Mouse (Mus musculus) stomach, embryonic 16.5 days (tissue): ENCODE measurements around the gene Zfp866. TPM values are rescaled to one million over a fixed set of nuclear protein-coding genes. Genes with fewer than 3 reads are reported as not detected.
A peak's percentile ranks its signal among the peaks of the same experiment; 100 is the strongest.

Source experiments
- ATAC-seq: fragments of 200-750 bp; cut with Nextera tagmentation; 2 replicates; pipeline ENCODE4 v1.8.0; 2017; ENCODE audit warnings: moderate number of reproducible peaks, moderate TSS enrichment; ENCODE audit not compliant: insufficient read depth, low FRiP score
- H3K27ac ChIP-seq: fragments of 300-500 bp; sonication (generic); 2 replicates; pipeline ENCODE4 v1.5.1; 2014; ENCODE audit warnings: low read length
- H3K27me3 ChIP-seq: fragments of 300-500 bp; sonication (generic); 2 replicates; pipeline ENCODE4 v1.6.1; 2014; ENCODE audit warnings: low read length, control low read depth, mixed read lengths; ENCODE audit not compliant: control insufficient read depth, insufficient read depth
- H3K36me3 ChIP-seq: fragments of 300-500 bp; sonication (generic); 2 replicates; pipeline ENCODE4 v1.6.1; 2014; ENCODE audit warnings: low read length; ENCODE audit not compliant: control insufficient read depth, insufficient read depth
- H3K4me1 ChIP-seq: fragments of 300-500 bp; sonication (generic); 2 replicates; pipeline ENCODE4 v1.6.1; 2014; ENCODE audit warnings: low read length, control low read depth, mixed read lengths; ENCODE audit not compliant: control insufficient read depth, insufficient read depth
- H3K4me2 ChIP-seq: fragments of 300-500 bp; sonication (generic); 2 replicates; pipeline ENCODE4 v1.6.1; 2014; ENCODE audit warnings: low read depth, low read length, mixed read lengths
- H3K4me3 ChIP-seq: fragments of 300-500 bp; sonication (generic); replicated peaks from 2 replicates; pipeline ENCODE4 v1.5.1; 2014; ENCODE audit warnings: mild to moderate bottlenecking, low read length
- H3K9ac ChIP-seq: fragments of 300-500 bp; sonication (generic); 2 replicates; pipeline ENCODE4 v1.6.1; 2014; ENCODE audit warnings: low read length
- H3K9me3 ChIP-seq: fragments of 300-500 bp; sonication (generic); replicated peaks from 2 replicates; pipeline ENCODE4 v1.6.1; 2016; ENCODE audit warnings: low read length, control low read depth; ENCODE audit not compliant: control insufficient read depth
- WGBS: fragments of 180-500 bp; shearing (Covaris S2); extraction: QIAGEN DNeasy Blood & Tissue Kit; methylation state at CpG from one replicate; pipeline ENCODE4 v1.1.7; 2014; 5-methylcytosine and 5-hydroxymethylcytosine counted together
- polyA plus RNA-seq: library from polyadenylated mRNA; unstranded; fragments of >200 nt; fragmentation: Nextera tagmentation; extraction: Ambion mirVana; gene quantifications from 2 replicates; pipeline ENCODE4 v1.2.1, GENCODE M21; 2015

Zfp866 gene
- polyA plus RNA-seq, 1 experiment from 2014 or later, result 25.8 TPM

GRCm38 (mm10) chr8:69814881-69815280, 23.9 kb upstream of the Zfp866 start:
- H3K9ac ChIP-seq, result no peak overlapping the region
- no peak overlapping the region for H3K27ac ChIP-seq
- WGBS, result 87% methylated on average over 2 of the region's 2 CpGs
- ATAC-seq, result no peak
- H3K4me3 ChIP-seq, result no peak overlapping the region
- no peaks in the 10 kb centered on the region for H3K27me3 ChIP-seq
- H3K36me3 ChIP-seq, result no peaks in the 10 kb centered on the region; the same call in 1 of the 2 replicates
- H3K9me3 ChIP-seq, result no peaks in the 10 kb centered on the region
- H3K4me2 ChIP-seq, result no peak overlapping the region
- H3K4me1 ChIP-seq, result no peaks in the 10 kb centered on the region

- Histone ChIP-seq H3K4me3 (no peak overlapping the region), H3K4me1 (no peaks in the 10 kb centered on the region; the same call in 1 of the 2 replicates), H3K4me2 (no peak overlapping the region), H3K27ac (no peak overlapping the region), H3K9ac (no peak overlapping the region), H3K9me3 (no peaks in the 10 kb centered on the region), H3K27me3 (no peaks in the 10 kb centered on the region), H3K36me3 (peaks cover 21% of the 10 kb centered on the region)
- WGBS, result 60% methylated on average over 3 of the region's 3 CpGs
- ATAC-seq, result no peak
These were observed 18.8 kb upstream of the Zfp866 start for GRCm38 (mm10) chr8:69809820-69810219.

DNA sequence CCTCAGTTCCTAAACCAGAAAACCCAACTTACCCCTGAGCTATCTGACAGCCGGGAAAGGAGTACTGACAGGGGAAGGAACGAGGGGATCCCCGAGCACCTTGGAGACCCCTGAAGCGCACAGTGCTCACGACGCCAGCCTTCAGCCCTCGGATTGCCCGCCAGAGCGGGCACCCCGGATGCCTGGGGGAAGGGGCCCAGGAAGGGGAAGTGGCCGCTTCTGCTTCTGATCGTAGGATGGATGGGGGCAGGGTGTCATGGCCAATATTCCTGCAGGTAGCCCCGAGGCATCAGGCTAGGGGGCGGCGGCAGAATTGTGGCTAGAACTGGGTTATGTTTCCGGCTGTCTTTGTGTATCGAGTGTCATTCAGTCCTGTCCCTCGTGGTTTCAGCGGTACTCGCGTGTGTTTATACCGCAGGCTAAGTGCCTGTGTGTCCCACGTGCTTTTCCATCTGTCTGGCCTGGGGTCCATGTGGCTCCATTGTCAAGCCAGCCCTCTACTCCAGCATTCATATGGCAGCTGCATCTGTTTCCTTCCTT, 18.0 kb upstream of the Zfp866 start:
- Histone ChIP-seq H3K36me3 (peaks cover 26% of the 10 kb centered on the region), H3K4me1 (no peaks in the 10 kb centered on the region; the same call in 1 of the 2 replicates), H3K4me2 (peak overlapping the region; percentile 74), H3K9me3 (no peaks in the 10 kb centered on the region), H3K9ac (peak overlapping the region; percentile 69), H3K27ac (no peak overlapping the region), H3K27me3 (no peaks in the 10 kb centered on the region), H3K4me3 (peak overlapping the region; percentile 50)
- WGBS, result 3% methylated on average over 23 of the region's 23 CpGs
- ATAC-seq, result peak; percentile 42

GRCm38 (mm10) chr8:69808094-69808863, 17.3 kb upstream of the Zfp866 start, which contains the start of gene Gmip:
Gene Gmip, plus strand, starts transcription at chr8:69808679.
- peak; percentile 83 for ATAC-seq
- WGBS, result 7% methylated on average over 27 of the region's 28 CpGs
- Histone ChIP-seq H3K27me3 (no peaks in the 10 kb centered on the region), H3K4me1 (no peaks in the 10 kb centered on the region; the same call in 1 of the 2 replicates), H3K36me3 (peaks cover 29% of the 10 kb centered on the region), H3K4me2 (peak within 1 kb of the TSS; percentile 74), H3K4me3 (peak within 1 kb of the TSS; percentile 50), H3K9ac (peak within 1 kb of the TSS; percentile 69), H3K9me3 (no peaks in the 10 kb centered on the region), H3K27ac (no peak within 1 kb of the TSS)

GRCm38 (mm10) chr8:69807236-69807635, 16.3 kb upstream of the Zfp866 start:
- Histone ChIP-seq H3K36me3 (peaks cover 36% of the 10 kb centered on the region), H3K27ac (no peak overlapping the region), H3K4me2 (no peak overlapping the region), H3K9ac (no peak overlapping the region), H3K4me3 (no peak overlapping the region), H3K4me1 (no peaks in the 10 kb centered on the region; the same call in 1 of the 2 replicates), H3K9me3 (no peaks in the 10 kb centered on the region), H3K27me3 (no peaks in the 10 kb centered on the region)
- 87% methylated on average over 5 of the region's 5 CpGs for WGBS
- no peak for ATAC-seq

GRCm38 (mm10) chr8:69805491-69805890, 14.5 kb upstream of the Zfp866 start:
- no peaks in the 10 kb centered on the region; the same call in 1 of the 2 replicates for H3K4me1 ChIP-seq
- no peak overlapping the region for H3K4me3 ChIP-seq
- H3K4me2 ChIP-seq, result no peak overlapping the region
- peaks cover 48% of the 10 kb centered on the region for H3K36me3 ChIP-seq
- H3K9ac ChIP-seq, result no peak overlapping the region
- H3K9me3 ChIP-seq, result no peaks in the 10 kb centered on the region
- 91% methylated on average over 9 of the region's 9 CpGs for WGBS
- ATAC-seq, result no peak
- H3K27ac ChIP-seq, result no peak overlapping the region
- no peaks in the 10 kb centered on the region for H3K27me3 ChIP-seq

- no peak overlapping the region for H3K4me2 ChIP-seq
- no peak overlapping the region for H3K9ac ChIP-seq
- peaks cover 52% of the 10 kb centered on the region for H3K36me3 ChIP-seq
- H3K4me3 ChIP-seq, result no peak overlapping the region
- no peaks in the 10 kb centered on the region for H3K27me3 ChIP-seq
- no peaks in the 10 kb centered on the region; the same call in 1 of the 2 replicates for H3K4me1 ChIP-seq
- H3K9me3 ChIP-seq, result no peaks in the 10 kb centered on the region
- no peak overlapping the region for H3K27ac ChIP-seq
- WGBS, result 96% methylated on average over 10 of the region's 10 CpGs
- ATAC-seq, result no peak
These were observed 14.1 kb upstream of the Zfp866 start for GRCm38 (mm10) chr8:69805086-69805485.

DNA sequence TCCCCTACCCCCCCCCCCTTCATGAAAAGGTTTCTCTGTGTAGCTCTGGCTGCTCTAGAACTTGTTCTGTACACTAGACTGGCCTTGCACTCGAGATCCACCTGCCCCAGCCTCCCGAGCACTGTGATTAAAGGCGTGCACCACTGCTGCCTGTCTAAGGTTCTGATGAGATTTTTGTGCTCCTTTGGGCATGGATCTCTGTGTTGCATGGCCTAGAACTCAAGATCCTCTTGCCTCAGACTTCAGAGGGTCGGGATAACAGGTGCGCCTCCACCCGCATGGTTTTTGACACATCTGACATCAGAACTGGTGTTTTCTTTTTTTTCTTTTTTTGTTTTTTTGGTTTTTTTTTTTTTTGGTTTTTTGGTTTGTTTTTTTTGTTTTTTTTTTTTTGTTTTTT, 13.6 kb upstream of the Zfp866 start:
- Histone ChIP-seq H3K4me3 (no peak overlapping the region), H3K9me3 (no peaks in the 10 kb centered on the region), H3K27ac (no peak overlapping the region), H3K36me3 (peaks cover 57% of the 10 kb centered on the region), H3K27me3 (no peaks in the 10 kb centered on the region), H3K4me2 (no peak overlapping the region), H3K4me1 (no peaks in the 10 kb centered on the region; the same call in 1 of the 2 replicates), H3K9ac (no peak overlapping the region)
- no peak for ATAC-seq
- 91% methylated on average over 6 of the region's 6 CpGs for WGBS

DNA sequence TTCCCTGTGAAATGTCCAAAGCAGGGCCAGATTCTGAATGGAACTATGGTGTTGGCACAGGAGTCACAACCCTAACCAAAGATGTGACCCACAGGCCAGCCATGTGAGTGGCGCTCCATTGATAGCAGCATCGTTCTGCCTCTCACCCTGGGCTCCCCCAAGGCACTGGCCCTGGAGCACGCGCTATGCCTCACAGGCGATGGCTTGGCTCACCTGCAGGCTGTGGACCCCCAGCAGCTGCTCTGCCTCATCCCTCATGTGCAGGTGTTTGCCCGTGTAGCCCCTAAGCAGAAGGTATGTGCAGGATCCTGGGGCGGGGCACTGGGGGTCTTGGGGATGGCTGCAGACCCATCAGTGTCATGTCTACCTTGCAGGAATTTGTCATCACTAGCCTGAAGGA, 12.4 kb upstream of the Zfp866 start:
- Histone ChIP-seq H3K27ac (no peak overlapping the region), H3K36me3 (peaks cover 66% of the 10 kb centered on the region), H3K4me2 (no peak overlapping the region), H3K9me3 (no peaks in the 10 kb centered on the region), H3K27me3 (no peaks in the 10 kb centered on the region), H3K4me1 (no peaks in the 10 kb centered on the region; the same call in 1 of the 2 replicates), H3K9ac (no peak overlapping the region), H3K4me3 (no peak overlapping the region)
- 89% methylated on average over 7 of the region's 7 CpGs for WGBS
- ATAC-seq, result no peak
